Mouse (Mus musculus) liver, embryonic 14.5 days (tissue): ENCODE measurements around the gene Nrxn2. TPM values are rescaled to one million over a fixed set of nuclear protein-coding genes. Genes with fewer than 3 reads are reported as not detected.

Source experiments
- ATAC-seq: fragments of 200-750 bp; cut with Nextera tagmentation; 2 replicates; pipeline ENCODE4 v1.8.0; 2017; ENCODE audit warnings: moderate number of reproducible peaks, mild to moderate bottlenecking, moderate library complexity; ENCODE audit not compliant: insufficient read depth
- DNase-seq, 3 experiments: peaks; one replicate each; pipeline ENCODE4 v3.0.0-alpha.2; 2012 to 2013; ENCODE audit warnings: low read depth in 3 of 3, low spot score in 3 of 3
- H3K27ac ChIP-seq: fragments of 300-500 bp; sonication (generic); 2 replicates; pipeline ENCODE4 v1.5.1; 2014; ENCODE audit warnings: moderate library complexity, mild to moderate bottlenecking, control low read depth, inconsistent platforms
- H3K27me3 ChIP-seq: fragments of 300-500 bp; sonication (generic); 2 replicates; pipeline ENCODE4 v1.6.1; 2014; ENCODE audit warnings: mild to moderate bottlenecking, low read length, moderate library complexity; ENCODE audit not compliant: control insufficient read depth, insufficient read depth
- H3K36me3 ChIP-seq: fragments of 300-500 bp; sonication (generic); replicated peaks from 2 replicates; pipeline ENCODE4 v1.6.1; 2014; ENCODE audit warnings: low read depth; ENCODE audit not compliant: control insufficient read depth, insufficient read depth
- H3K4me1 ChIP-seq, 2 experiments: fragments of 200-500 bp in 1 of 2; fragments of 300-500 bp in 1 of 2; sonication (generic) in 1 of 2; replicated peaks; 2 replicates each; pipeline ENCODE4 v1.6.1; 2012 to 2014; ENCODE audit warnings: antibody characterized with exemption in 1 of 2, inconsistent platforms in 1 of 2, low read length in 1 of 2; ENCODE audit not compliant: control insufficient read depth in 2 of 2, insufficient read depth in 2 of 2
- H3K4me2 ChIP-seq: fragments of 300-500 bp; sonication (generic); 2 replicates; pipeline ENCODE4 v1.6.1; 2014; ENCODE audit warnings: low read depth, mild to moderate bottlenecking, control low read depth, moderate library complexity
- H3K4me3 ChIP-seq, 2 experiments: fragments of 200-500 bp in 1 of 2; fragments of 300-500 bp in 1 of 2; sonication (generic) in 1 of 2; 2 replicates each; pipeline ENCODE4 v1.5.1; 2012 to 2014; ENCODE audit warnings: low read depth in 2 of 2, low read length in 2 of 2, mild to moderate bottlenecking in 2 of 2, control low read depth in 1 of 2, inconsistent platforms in 1 of 2, moderate library complexity in 1 of 2; ENCODE audit not compliant: insufficient read depth in 1 of 2
- H3K9ac ChIP-seq: fragments of 300-500 bp; sonication (generic); replicated peaks from 2 replicates; pipeline ENCODE4 v1.6.1; 2014; ENCODE audit warnings: mild to moderate bottlenecking, control low read depth, moderate library complexity
- H3K9me3 ChIP-seq: fragments of 300-500 bp; sonication (generic); 2 replicates; pipeline ENCODE4 v1.6.1; 2016; ENCODE audit warnings: low read length, mixed read lengths; ENCODE audit not compliant: control insufficient read depth
- CTCF ChIP-seq: IDR thresholded peaks from 2 replicates; pipeline ENCODE4 v1.5.1; 2016; ENCODE audit warnings: antibody characterized with exemption, low read depth, control low read depth
- EP300 ChIP-seq: IDR thresholded peaks from 2 replicates; pipeline ENCODE4 v1.6.1; 2016; ENCODE audit warnings: antibody characterized with exemption, low read depth
- WGBS: fragments of 180-500 bp; shearing (Covaris S2); extraction: QIAGEN DNeasy Blood & Tissue Kit; methylation state at CpG from one replicate; pipeline ENCODE4 v1.1.7; 2014; ENCODE audit not compliant: insufficient replicate concordance; 5-methylcytosine and 5-hydroxymethylcytosine counted together
- polyA plus RNA-seq, 2 experiments: library from polyadenylated mRNA; depleted of rRNA in 1 of 2; stranded (reverse) in 1 of 2; unstranded in 1 of 2; fragments of >200 nt; fragmentation: Nextera tagmentation in 1 of 2; extraction: Ambion mirVana in 1 of 2; gene quantifications; 2 replicates each; pipeline versions ENCODE4 v1.2.1 to v1.2.3; 2012 to 2014

The Nrxn2 gene
- polyA plus RNA-seq, 2 experiments = 0.27 to 0.46 TPM

DNA sequence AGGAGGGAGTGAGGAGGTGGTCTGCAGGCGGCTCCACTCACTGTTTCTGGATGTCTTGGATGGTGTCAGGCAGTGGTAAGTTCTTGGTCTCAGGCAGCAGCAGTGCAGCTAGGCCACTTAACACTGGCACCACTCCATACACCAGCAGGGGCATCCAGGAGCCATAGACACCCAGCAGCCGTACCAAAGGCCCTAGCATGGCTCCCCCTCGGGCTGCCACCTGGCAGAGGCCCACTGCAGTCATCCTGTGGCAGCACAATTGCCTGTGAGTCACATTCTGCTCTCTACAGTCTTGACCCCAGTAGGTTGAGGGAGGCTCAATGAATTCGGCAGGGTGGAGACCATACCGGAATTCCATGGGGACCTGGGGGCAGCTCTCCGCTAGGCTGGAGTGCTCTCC lies 118.2 kb downstream of the Nrxn2 start:
- TF ChIP-seq EP300 (no peak), CTCF (no peak)
- Histone ChIP-seq H3K4me2 (no peak overlapping the region), H3K36me3 (no peaks in the 10 kb centered on the region), H3K27me3 (peaks cover 24% of the 10 kb centered on the region), H3K4me3 (no peak overlapping the region), H3K27ac (no peak overlapping the region), H3K9ac (no peak overlapping the region), H3K4me1 (no peaks in the 10 kb centered on the region), H3K9me3 (no peaks in the 10 kb centered on the region)
- ATAC-seq (no peak), DNase-seq (no peak)
- 54% methylated on average over 6 of the region's 6 CpGs for WGBS

DNA sequence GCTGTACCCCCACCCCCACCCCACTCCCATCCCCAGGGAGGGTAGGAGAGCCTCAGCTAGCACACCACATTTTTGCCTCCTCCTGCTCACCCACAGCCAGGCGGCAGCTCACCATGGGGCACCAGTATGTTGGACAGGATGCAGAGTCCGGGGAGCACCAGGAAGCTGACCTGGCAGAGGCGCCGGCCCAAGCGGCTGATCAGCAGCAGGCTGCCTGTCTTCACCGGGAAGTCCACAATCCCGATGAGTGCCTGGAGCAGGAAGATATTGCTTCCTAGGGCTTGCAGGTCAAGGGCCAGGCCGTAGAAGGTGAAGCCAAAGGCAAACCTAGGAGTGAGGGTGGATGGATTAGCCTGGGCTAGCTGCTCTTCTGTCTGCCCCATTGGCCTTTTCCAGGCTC lies 119.0 kb downstream of the Nrxn2 start:
- DNase-seq (no peak), ATAC-seq (no peak)
- H3K27ac ChIP-seq = no peak overlapping the region
- no peak overlapping the region for H3K9ac ChIP-seq
- 44% methylated on average over 8 of the region's 8 CpGs for WGBS
- H3K27me3 ChIP-seq = peaks cover 16% of the 10 kb centered on the region
- H3K9me3 ChIP-seq = no peaks in the 10 kb centered on the region
- TF ChIP-seq EP300 = no peak
- TF ChIP-seq CTCF = no peak
- no peaks in the 10 kb centered on the region for H3K36me3 ChIP-seq
- no peak overlapping the region for H3K4me3 ChIP-seq
- H3K4me1 ChIP-seq = no peaks in the 10 kb centered on the region
- no peak overlapping the region for H3K4me2 ChIP-seq

DNA sequence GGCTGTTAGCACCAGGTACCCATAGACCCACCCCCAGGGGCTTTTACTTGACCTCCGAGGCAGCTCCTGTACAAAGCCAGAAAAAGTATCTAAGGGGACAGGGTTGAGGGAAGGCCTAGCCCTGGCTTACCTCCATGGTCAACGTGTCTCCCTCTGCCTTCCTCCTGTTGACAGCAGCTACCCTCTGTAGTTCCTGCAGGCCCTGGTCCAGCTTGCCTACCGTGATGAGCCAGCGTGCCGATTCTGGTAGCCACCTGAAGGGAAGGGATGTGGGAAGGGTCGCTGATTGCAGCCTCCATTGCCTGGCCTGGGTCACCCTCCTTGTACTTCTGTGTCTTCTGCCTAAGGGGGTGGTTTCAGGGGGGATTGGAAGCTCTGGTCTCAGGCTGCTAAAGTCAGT lies 120.0 kb downstream of the Nrxn2 start:
- H3K4me2 ChIP-seq = no peak overlapping the region
- H3K9ac ChIP-seq = no peak overlapping the region
- H3K27ac ChIP-seq = no peak overlapping the region
- TF ChIP-seq CTCF = no peak
- TF ChIP-seq EP300 = no peak
- 47% methylated on average over 6 of the region's 6 CpGs for WGBS
- ATAC-seq = no peak
- no peaks in the 10 kb centered on the region for H3K36me3 ChIP-seq
- H3K27me3 ChIP-seq = peaks cover 5% of the 10 kb centered on the region; the same call in 1 of the 2 replicates
- H3K9me3 ChIP-seq = no peaks in the 10 kb centered on the region
- H3K4me3 ChIP-seq = no peak overlapping the region
- H3K4me1 ChIP-seq = no peaks in the 10 kb centered on the region
- DNase-seq = no peak

DNA sequence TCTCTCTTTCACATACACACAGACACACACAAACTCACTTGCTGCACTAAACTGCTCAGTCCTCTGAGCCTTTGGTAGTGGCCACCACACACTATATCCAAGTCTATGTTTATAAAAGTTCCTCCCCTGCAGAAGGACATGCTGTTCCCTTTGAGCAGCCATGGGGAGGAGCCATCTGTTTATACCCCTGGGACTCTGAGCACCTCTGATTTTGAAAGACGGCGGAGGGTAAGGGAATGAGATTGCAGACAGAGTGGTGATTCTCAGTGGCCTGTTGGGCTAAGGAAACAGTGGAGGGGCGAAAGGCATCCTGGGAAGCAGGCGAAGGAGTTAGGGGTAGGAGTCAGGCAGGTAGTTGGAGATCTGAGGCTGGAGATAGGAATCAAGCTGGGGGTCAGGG lies 121.1 kb downstream of the Nrxn2 start:
- DNase-seq (no peak), ATAC-seq (no peak)
- no peak overlapping the region for H3K4me2 ChIP-seq
- no peak overlapping the region for H3K4me3 ChIP-seq
- 60% methylated on average over 4 of the region's 4 CpGs for WGBS
- no peaks in the 10 kb centered on the region for H3K4me1 ChIP-seq
- TF ChIP-seq CTCF (no peak), EP300 (no peak)
- H3K27me3 ChIP-seq = no peaks in the 10 kb centered on the region
- H3K36me3 ChIP-seq = no peaks in the 10 kb centered on the region
- H3K9me3 ChIP-seq = no peaks in the 10 kb centered on the region
- H3K27ac ChIP-seq = no peak overlapping the region
- no peak overlapping the region for H3K9ac ChIP-seq

- Histone ChIP-seq H3K9ac (no peak overlapping the region), H3K9me3 (no peaks in the 10 kb centered on the region), H3K36me3 (no peaks in the 10 kb centered on the region), H3K4me1 (no peaks in the 10 kb centered on the region), H3K4me3 (no peak overlapping the region), H3K27ac (no peak overlapping the region), H3K27me3 (no peaks in the 10 kb centered on the region), H3K4me2 (no peak overlapping the region)
- DNase-seq (no peak), ATAC-seq (no peak)
- TF ChIP-seq CTCF = no peak
- 45% methylated on average over 6 of the region's 6 CpGs for WGBS
These were observed 121.7 kb downstream of the Nrxn2 start for GRCm38 (mm10) chr19:6540191-6540590.
